Mouse (Mus musculus) cerebellum, postnatal 36 days (tissue): ENCODE data around the gene Bag3.
"Not testable (repeated sequence)": the region's sequence is repeated elsewhere in the genome, so short reads cannot be mapped to it uniquely, and the experiment has no call there.

Experiments
- DNase-seq, 2 experiments: peaks; one replicate each; pipeline ENCODE4 v3.0.0; 2021 to 2022; ENCODE audit warnings: mixed read lengths in 2 of 2

Bag3 gene

GRCm38 (mm10) chr7:128538196-128538595 lies 14.8 kb downstream of the Bag3 start:
- no peak for DNase-seq

DNA sequence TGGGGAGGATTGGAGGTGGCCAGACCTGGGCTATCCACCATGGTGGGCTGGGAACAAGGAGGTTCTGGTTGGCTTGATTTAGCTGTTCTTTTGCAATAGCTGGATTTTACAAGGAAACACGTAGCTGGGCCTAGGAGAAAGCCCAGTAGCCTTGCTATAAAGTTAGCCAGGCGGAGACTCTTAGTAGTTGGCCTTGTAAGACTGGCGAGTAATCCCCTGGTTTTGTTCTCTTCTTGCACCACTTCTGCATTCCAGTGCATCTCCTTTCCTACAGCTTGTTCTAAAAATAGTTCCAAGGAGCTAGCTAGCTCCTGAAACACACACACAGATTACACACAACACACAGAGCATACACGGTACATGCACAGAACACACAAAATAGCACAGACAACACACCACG lies 15.4 kb downstream of the Bag3 start:
- DNase-seq = no peak

GRCm38 (mm10) chr7:128540111-128540510 lies 16.7 kb downstream of the Bag3 start:
- no peak for DNase-seq

DNA sequence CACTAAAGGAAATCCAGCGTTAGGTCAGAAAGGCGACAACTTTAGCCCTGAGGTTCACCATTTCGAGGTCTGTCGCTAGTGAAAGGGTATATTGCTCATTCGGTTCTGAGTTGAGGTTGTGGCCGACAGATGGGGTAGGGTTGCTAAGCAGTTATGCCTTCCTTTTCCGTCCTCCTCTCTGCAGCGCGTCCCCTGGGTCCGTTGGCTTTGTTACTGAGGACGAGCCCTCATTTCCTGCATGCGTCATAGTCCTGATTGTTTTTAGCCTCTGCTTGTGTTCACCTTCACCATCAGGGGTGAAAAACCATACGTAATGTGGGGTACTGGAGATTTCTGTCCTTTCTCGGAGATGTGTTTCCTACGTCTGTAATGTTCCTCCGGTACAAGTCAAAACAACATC lies 17.3 kb downstream of the Bag3 start:
- DNase-seq = no peak

- no peak for DNase-seq
These were observed 17.8 kb downstream of the Bag3 start for GRCm38 (mm10) chr7:128541186-128541585.

DNA sequence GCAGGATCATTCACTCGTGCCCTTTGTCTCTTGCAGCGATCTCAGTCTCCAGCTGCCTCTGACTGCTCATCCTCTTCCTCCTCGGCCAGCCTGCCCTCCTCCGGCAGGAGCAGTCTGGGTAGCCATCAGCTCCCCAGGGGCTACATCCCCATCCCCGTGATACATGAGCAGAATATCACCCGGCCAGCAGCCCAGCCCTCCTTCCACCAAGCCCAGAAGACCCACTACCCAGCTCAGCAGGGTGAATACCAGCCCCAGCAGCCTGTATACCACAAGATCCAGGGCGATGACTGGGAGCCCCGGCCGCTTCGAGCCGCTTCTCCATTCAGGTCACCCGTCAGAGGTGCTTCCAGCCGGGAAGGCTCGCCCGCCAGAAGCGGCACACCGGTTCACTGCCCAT lies 18.4 kb downstream of the Bag3 start:
- no peak for DNase-seq

DNA sequence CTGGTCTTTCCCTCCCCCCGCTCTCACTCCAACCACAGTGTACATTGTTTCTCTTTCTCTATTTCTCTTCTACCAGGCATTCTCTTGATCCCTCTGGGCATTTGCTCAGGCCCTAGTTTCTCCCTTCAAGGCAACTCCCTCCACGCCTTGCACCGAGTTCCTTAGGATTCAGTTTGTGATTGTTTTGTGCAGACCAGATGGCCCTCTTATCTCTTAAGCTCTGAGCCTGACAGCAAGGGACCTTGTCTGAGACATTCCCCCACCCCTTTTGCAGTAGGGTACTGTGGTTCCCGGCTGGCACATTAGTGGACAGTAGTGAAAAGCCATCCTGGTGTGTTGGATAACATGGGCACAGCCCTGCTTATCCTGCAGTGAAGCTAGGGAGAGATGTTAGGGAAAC lies 19.1 kb downstream of the Bag3 start:
- no peak for DNase-seq

GRCm38 (mm10) chr7:128543148-128543855 lies 19.9 kb downstream of the Bag3 start:
- DNase-seq = no peak

GRCm38 (mm10) chr7:128543961-128544360 lies 20.5 kb downstream of the Bag3 start:
- no peak for DNase-seq

GRCm38 (mm10) chr7:128544566-128545262 lies 21.3 kb downstream of the Bag3 start:
- DNase-seq = no peak

DNA sequence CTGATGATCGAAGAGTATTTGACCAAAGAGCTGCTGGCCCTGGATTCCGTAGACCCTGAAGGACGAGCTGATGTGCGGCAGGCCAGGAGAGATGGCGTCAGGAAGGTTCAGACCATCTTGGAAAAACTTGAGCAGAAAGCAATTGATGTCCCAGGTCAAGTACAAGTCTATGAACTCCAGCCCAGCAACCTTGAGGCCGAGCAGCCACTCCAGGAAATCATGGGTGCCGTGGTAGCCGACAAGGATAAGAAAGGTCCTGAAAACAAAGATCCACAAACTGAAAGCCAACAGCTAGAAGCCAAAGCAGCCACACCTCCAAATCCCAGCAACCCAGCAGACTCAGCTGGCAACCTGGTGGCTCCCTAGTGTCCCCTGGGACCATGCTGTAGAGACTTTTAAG lies 22.6 kb downstream of the Bag3 start:
- no peak for DNase-seq

DNA sequence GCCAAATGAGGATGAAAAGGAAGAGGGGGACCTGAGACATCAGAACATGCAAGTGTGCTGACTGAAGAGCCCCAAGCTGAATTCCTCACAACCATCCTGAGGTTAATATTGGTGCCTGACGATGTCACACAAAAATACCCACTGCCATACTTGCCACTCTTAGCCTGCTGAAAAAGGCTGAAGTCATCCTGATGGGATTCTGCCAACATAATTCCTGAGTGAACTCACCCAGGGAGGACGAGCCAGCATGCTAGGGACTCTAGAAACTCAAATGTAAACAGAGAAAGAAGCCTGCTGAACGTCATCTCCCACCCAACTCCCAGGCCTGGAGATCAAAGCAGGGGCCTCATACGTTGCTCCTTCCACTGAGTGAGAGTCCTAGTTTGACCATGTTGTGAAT lies 25.7 kb downstream of the Bag3 start:
- no peak for DNase-seq

GRCm38 (mm10) chr7:128550328-128551086 lies 27.1 kb downstream of the Bag3 start:
- DNase-seq = no peak

- no peak for DNase-seq
These were observed 27.7 kb downstream of the Bag3 start for GRCm38 (mm10) chr7:128551087-128551457.

GRCm38 (mm10) chr7:128553105-128553705 lies 29.8 kb downstream of the Bag3 start:
- DNase-seq = no peak

- no peak for DNase-seq
These were observed 31.1 kb downstream of the Bag3 start for GRCm38 (mm10) chr7:128554502-128554901.

- DNase-seq = no peak
These were observed 31.8 kb downstream of the Bag3 start for GRCm38 (mm10) chr7:128555141-128555750.

DNA sequence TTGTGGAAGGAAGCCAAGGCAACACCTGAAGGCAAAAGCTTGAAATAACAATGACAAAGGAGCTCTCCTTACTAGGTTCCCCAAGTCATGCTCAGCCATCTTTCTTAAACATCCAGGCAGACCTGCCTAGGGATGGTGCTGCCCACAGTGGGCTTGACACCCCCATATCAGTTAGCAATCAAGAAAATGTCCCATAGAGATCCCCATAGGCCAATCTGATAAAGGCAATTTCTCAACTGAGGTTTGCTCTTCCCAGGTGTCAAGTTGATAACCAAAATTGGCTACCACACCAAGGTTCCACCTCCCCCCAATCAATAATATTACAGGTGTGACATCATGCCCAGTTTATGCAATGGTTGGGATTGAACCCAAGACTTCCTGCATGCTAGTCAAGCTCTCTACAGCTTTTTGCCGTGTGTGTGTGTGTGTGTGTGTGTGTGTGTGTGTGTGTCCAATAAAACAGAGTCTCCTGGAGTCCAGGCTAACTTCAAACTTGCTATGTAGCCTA lies 33.6 kb downstream of the Bag3 start:
- no peak for DNase-seq

DNA sequence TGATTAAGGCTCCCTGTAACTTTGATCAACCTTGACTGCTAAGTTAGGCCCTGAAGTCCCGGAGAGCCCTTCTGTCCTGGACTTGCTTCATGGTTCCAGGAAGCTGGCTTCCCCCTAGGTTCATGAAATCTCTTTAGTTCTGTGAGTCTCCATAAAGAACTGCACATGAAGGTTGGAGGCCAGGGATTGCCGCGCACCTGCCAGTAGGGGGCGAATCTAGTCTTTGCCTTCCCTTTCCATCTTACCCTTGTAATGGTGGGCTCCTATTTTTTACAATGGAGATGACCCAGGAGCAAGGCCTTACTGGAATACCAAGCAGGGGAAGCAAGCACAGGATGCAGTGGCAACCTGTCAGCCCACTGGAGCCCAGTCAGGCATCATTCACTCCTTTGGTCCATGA lies 40.0 kb downstream of the Bag3 start:
- no peak for DNase-seq

- no peak for DNase-seq
These were observed 42.9 kb downstream of the Bag3 start for GRCm38 (mm10) chr7:128566311-128566710.

DNA sequence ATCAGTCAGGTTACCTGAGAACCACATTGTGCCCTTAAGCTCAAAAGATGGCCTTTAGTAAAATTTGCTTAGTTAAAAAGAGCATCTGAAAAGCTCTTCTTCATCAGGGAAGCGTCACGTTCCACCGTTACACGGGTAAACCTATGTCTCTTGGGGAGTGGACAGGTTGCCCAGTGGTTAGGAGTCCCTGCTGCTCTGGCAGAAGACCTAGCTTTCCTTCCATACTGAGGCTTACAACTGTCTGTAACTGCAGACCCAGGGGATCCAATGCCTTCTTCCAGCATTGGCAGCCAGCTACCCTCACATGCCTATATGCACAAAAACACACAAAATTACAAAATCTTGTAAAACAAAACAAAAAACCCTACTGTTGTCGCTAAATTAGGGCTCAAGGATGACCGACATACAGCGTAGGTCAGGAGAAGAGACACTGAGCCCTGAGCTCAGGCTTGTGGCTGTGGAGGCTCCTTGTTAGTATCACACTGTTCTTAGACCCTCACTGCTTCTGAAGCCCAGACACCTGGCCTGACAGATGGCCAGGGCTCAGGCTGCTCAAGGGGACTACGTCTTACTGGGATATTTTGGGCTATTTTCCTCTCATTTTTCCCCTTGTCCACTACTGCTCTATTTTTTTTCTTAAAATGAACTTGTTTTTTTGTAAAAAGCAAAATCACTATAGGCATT lies 44.3 kb downstream of the Bag3 start:
- DNase-seq = peak; percentile 73 to 74

GRCm38 (mm10) chr7:128569429-128569828 lies 46.0 kb downstream of the Bag3 start:
- not testable (repeated sequence) for DNase-seq
